Mouse (Mus musculus) gastrocnemius, postnatal 36 days (tissue): ENCODE measurements at regions not wholly inside any gene's neighbourhood (a gene's known extent, or its start where the extent isn't known, plus 50 kb on each side); places are given as distances from the start of the nearest gene placed in this dataset.

Experiments
- microRNA-seq, 2 experiments: library from miRNA; unstranded; fragments of <30 nt; microRNA quantifications; one replicate each; pipeline ENCODE4 v1.2.0; 2021

Small RNAs in the stretch of these regions (microRNA-seq; reads per million reads assigned to microRNA genes)
- 0 reads per million in 2 experiments for gene Gm25025
